Mouse (Mus musculus) bone marrow macrophage, adult 2 months (primary cell): Measurements from ENCODE around the gene Dtx2. TPM values are rescaled to one million over a fixed set of nuclear protein-coding genes. Genes with fewer than 3 reads are reported as not detected.
A peak's percentile ranks its signal among the peaks of the same experiment; 100 is the strongest.

Source experiments
- H3K27ac ChIP-seq: 2 replicates; pipeline ENCODE4 v1.5.1; 2012; ENCODE audit warnings: low read depth, low read length; ENCODE audit not compliant: insufficient read depth
- H3K4me1 ChIP-seq: 2 replicates; pipeline ENCODE4 v1.6.1; 2012; ENCODE audit warnings: low read length; ENCODE audit not compliant: control insufficient read depth, insufficient read depth
- H3K4me3 ChIP-seq: 2 replicates; pipeline ENCODE4 v1.5.1; 2012; ENCODE audit warnings: mild to moderate bottlenecking, low read length, moderate library complexity; ENCODE audit not compliant: insufficient read depth
- CTCF ChIP-seq: IDR thresholded peaks from 2 replicates; pipeline ENCODE4 v1.5.1; 2012; ENCODE audit warnings: low read depth, mild to moderate bottlenecking, low read length, moderate library complexity
- POLR2A ChIP-seq: IDR thresholded peaks from 2 replicates; pipeline ENCODE4 v1.6.1; 2012; ENCODE audit warnings: mild to moderate bottlenecking, low read depth, low read length, borderline replicate concordance
- polyA plus RNA-seq: library from polyadenylated mRNA; stranded (reverse); fragments of >200 nt; gene quantifications from 2 replicates; pipeline ENCODE4 v1.2.4, GENCODE M21; 2012; ENCODE audit not compliant: missing spikeins, insufficient read depth, insufficient read length

Gene Dtx2
- polyA plus RNA-seq, 1 experiment, result 9.5 TPM

- no peak for TF ChIP-seq CTCF
- no peak for TF ChIP-seq POLR2A
- H3K27ac ChIP-seq, result no peak overlapping the region
- no peak overlapping the region for H3K4me3 ChIP-seq
- peaks cover 15% of the 10 kb centered on the region for H3K4me1 ChIP-seq
Measured at GRCm38 (mm10) chr5:136076284-136076683, 81.7 kb downstream of the Dtx2 start.

GRCm38 (mm10) chr5:136077001-136077550 lies 82.5 kb downstream of the Dtx2 start:
- TF ChIP-seq CTCF (no peak), POLR2A (no peak)
- peaks cover 15% of the 10 kb centered on the region for H3K4me1 ChIP-seq
- H3K4me3 ChIP-seq, result no peak overlapping the region
- peak overlapping the region; percentile 8; the same call in 1 of the 2 replicates for H3K27ac ChIP-seq

- no peak overlapping the region for H3K4me3 ChIP-seq
- TF ChIP-seq POLR2A (no peak), CTCF (no peak)
- no peak overlapping the region for H3K27ac ChIP-seq
- peaks cover 15% of the 10 kb centered on the region for H3K4me1 ChIP-seq
Measured at GRCm38 (mm10) chr5:136078136-136078535, 83.5 kb downstream of the Dtx2 start.

- H3K27ac ChIP-seq, result no peak overlapping the region
- TF ChIP-seq POLR2A (no peak), CTCF (no peak)
- H3K4me3 ChIP-seq, result no peak overlapping the region
- H3K4me1 ChIP-seq, result peaks cover 28% of the 10 kb centered on the region
Measured at GRCm38 (mm10) chr5:136082345-136082744, 87.7 kb downstream of the Dtx2 start.

Other genes with a start within 250 kb of the Dtx2 start
- 0.72 and 0.83 TPM in 2 replicates for gene Styxl1, start 216.4 kb upstream of the Dtx2 start, polyA plus RNA-seq
- 92.1 and 126 TPM in 2 replicates for gene Mdh2, start 216.3 kb upstream of the Dtx2 start, polyA plus RNA-seq
- not detected in 2 replicates for gene Srrm3, start 187.9 kb upstream of the Dtx2 start, polyA plus RNA-seq
- gene Hspb1, start 106.9 kb upstream of the Dtx2 start, polyA plus RNA-seq, result 0.80 and 1.8 TPM in 2 replicates
- 151 and 157 TPM in 2 replicates for gene Ywhag, start 60.2 kb upstream of the Dtx2 start, polyA plus RNA-seq
- 6.8 and 10.0 TPM in 2 replicates for gene Ssc4d, start 20.3 kb upstream of the Dtx2 start, polyA plus RNA-seq
- gene Zp3, start 14.7 kb upstream of the Dtx2 start, polyA plus RNA-seq, result not detected in 2 replicates
- gene Upk3b, start 43.7 kb downstream of the Dtx2 start, polyA plus RNA-seq, result not detected in 2 replicates
- gene Upk3bl, start 59.7 kb downstream of the Dtx2 start, polyA plus RNA-seq, result not detected in 2 replicates
- gene Rasa4, start 89.1 kb downstream of the Dtx2 start, polyA plus RNA-seq, result 273 and 311 TPM in 2 replicates
- gene Polr2j, start 121.8 kb downstream of the Dtx2 start, polyA plus RNA-seq, result 82.8 and 86.7 TPM in 2 replicates
- gene Lrwd1, start 141.3 kb downstream of the Dtx2 start, polyA plus RNA-seq, result 30.5 and 36.4 TPM in 2 replicates
- 9.6 and 10.4 TPM in 2 replicates for gene Alkbh4, start 141.3 kb downstream of the Dtx2 start, polyA plus RNA-seq
- 18.1 and 20.2 TPM in 2 replicates for gene Orai2, start 175.9 kb downstream of the Dtx2 start, polyA plus RNA-seq
- 22.7 and 39.2 TPM in 2 replicates for gene Prkrip1, start 204.2 kb downstream of the Dtx2 start, polyA plus RNA-seq